Mouse (Mus musculus): ENCODE data around the gene Hook2. TPM values are rescaled to one million over a fixed set of nuclear protein-coding genes. Genes with fewer than 3 reads are reported as not detected.

Hook2 gene
- polyA plus RNA-seq, 1 experiment from 2014 or later: 20.6 TPM

DNA sequence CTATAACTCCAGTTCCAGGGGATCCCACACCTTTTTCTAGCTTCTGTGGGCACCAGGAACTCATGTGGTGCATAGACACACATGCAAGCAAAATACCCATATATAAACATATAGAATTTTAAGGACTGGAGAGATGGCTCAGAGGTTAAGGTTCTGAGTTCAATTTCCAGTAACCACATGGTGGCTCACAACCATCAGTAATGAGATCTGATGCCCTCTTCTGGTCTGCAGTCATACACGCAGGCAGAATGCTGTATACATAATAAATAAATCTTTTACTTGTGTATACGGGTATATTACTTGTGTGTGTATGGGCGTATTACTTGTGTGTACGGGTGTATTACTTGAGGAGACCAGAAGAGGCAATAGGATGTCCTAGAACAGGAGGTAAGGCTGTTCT, 26.5 kb upstream of the Hook2 start:
- H3K36me3 ChIP-seq: peaks cover 25% of the 10 kb centered on the region
- H3K27me3 ChIP-seq: no peaks in the 10 kb centered on the region
- H3K4me2 ChIP-seq (replicated peaks): no peak overlapping the region
- 91% methylated on average over 4 of the region's 4 CpGs for WGBS
- H3K4me1 ChIP-seq: peaks cover 21% of the 10 kb centered on the region
- no peaks in the 10 kb centered on the region for H3K9me3 ChIP-seq
- H3K9ac ChIP-seq: no peak overlapping the region
- H3K4me3 ChIP-seq: no peak overlapping the region
- H3K27ac ChIP-seq: no peak overlapping the region
- no peak for ATAC-seq (ENCODE audit: insufficient number of reproducible peaks, insufficient read depth, low FRiP score, low TSS enrichment)

DNA sequence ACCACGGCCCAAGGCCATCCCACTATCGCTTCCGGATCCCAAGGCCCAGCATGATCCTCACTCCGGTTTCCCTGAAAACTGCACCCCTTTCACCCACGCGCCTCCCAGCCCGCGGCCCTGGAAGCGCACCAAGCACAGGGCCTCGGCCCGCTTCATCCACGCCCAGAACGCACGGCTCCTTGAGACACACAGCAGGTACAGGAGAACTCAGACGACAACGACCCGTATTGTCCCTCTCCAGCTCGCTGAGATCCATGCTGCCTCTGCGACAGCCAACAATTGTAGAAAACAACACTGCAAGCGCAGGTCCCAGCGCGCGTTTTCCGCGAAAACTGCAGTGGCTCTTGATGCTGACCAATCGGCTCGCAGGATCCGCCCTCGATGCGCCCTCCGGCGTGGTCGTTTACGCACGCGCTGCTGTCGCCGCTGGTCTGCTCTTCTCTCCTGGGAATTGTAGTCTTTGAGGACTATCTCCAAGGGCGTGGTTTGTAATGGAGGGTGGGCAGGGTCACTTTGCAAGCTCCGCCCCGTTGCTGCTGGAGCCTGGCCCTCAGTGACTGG, 24.6 kb upstream of the Hook2 start:
- Histone ChIP-seq H3K27me3 (no peaks in the 10 kb centered on the region), H3K9me3 (no peaks in the 10 kb centered on the region), H3K9ac (peak overlapping the region; percentile 72), H3K27ac (peak overlapping the region; percentile 78), H3K4me3 (peak overlapping the region; percentile 65), H3K36me3 (peaks cover 20% of the 10 kb centered on the region), H3K4me2 (replicated peaks) (peak overlapping the region; percentile 80), H3K4me1 (peaks cover 26% of the 10 kb centered on the region)
- WGBS: under 1% methylated on average over 41 of the region's 41 CpGs
- peak; percentile 47 for ATAC-seq (ENCODE audit: insufficient number of reproducible peaks, insufficient read depth, low FRiP score, low TSS enrichment)

DNA sequence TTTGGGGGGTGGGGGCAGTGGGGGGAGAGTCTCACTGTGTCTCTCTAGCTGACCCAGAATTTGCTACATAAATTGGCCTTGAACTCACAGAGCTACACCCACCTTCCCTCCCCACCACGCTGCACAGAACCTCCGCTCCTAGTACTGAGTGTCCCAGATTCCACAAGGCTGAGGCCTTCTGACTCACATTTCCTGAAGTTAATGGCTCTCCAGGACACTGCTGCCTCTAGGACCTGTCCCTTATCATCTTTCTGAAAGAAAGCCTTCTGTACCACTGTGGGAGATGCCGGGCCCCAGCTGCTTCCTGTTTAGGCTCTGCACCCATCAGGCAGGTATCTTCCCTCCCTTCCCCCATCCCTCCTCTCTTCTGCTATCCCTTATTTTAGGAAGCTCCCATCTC, 23.8 kb upstream of the Hook2 start:
- Histone ChIP-seq H3K9me3 (no peaks in the 10 kb centered on the region), H3K27ac (0 out of 2 replicates have a peak overlapping the region, but pooled peaks have one; percentile 30), H3K4me1 (peaks cover 32% of the 10 kb centered on the region), H3K4me3 (no peak overlapping the region), H3K27me3 (no peaks in the 10 kb centered on the region), H3K36me3 (peaks cover 20% of the 10 kb centered on the region), H3K9ac (no peak overlapping the region), H3K4me2 (replicated peaks) (peak overlapping the region; percentile 80)
- ATAC-seq (ENCODE audit: insufficient number of reproducible peaks, insufficient read depth, low FRiP score, low TSS enrichment): no peak
- 48% methylated on average over 3 of the region's 3 CpGs for WGBS

DNA sequence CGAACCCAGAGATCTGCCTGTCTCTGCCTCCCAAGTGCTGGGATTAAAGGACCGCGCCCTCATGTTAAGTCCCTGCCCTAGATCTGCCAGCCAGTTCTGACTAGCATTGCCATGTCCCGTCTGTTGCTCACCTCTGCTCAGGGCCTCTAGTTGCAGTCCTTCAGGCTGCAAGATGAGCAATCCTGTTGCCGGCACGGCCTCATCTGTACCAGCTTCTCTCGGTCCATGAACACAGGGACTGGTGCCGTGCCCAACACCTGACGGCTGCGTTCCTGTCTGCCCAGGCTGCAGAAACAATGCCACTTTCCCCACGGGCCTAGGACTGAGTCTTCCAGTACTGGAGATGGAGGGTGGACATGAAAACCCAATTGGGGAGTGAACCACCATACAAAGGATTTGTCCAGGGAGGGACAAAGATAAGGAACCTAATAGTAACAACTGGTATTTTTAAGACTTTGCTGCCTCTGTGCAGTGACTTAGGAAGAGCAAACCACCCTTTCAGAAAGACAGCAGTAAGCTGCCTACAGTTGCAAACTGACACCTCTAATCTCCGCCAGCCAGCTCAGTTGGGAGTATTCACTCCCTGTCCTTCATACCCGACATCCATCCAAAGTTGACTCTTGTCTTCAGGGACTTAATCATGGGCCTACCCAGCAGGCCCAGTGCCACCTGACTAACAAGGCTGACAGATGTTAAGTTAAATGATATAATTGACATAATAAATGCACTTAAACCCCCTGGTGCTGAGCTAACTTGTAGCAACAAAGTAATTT, 22.7 kb upstream of the Hook2 start:
- 84% methylated on average over 13 of the region's 13 CpGs for WGBS
- no peak overlapping the region for H3K27ac ChIP-seq
- H3K4me1 ChIP-seq: peaks cover 32% of the 10 kb centered on the region
- H3K9ac ChIP-seq: no peak overlapping the region
- no peak for ATAC-seq (ENCODE audit: insufficient number of reproducible peaks, insufficient read depth, low FRiP score, low TSS enrichment)
- no peaks in the 10 kb centered on the region for H3K9me3 ChIP-seq
- H3K4me2 ChIP-seq (replicated peaks): no peak overlapping the region
- no peak overlapping the region for H3K4me3 ChIP-seq
- H3K27me3 ChIP-seq: no peaks in the 10 kb centered on the region
- peaks cover 27% of the 10 kb centered on the region for H3K36me3 ChIP-seq

DNA sequence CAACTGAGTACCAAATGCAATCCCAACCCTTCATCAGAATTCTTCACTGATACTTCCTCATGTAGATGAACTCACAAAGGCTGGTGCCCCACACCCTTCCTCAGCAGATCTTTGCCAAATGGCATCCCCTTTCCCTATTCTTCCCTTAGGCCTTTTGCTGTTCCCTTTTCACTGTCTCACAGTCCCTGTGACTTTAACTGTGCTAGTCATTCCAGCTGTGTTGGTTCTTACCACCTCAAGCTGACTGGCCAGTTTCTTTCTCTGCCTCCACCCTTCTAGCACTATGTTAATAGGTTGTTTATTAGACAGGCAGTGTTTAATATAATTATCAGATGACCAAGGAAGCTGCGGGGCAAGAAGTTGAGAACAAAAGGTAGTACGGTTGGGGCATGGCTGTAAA, 21.8 kb upstream of the Hook2 start:
- Histone ChIP-seq H3K27ac (peak overlapping the region; percentile 85), H3K4me2 (replicated peaks) (peak overlapping the region; percentile 93), H3K9me3 (no peaks in the 10 kb centered on the region), H3K9ac (peak overlapping the region; percentile 90), H3K27me3 (no peaks in the 10 kb centered on the region), H3K36me3 (peaks cover 30% of the 10 kb centered on the region), H3K4me1 (peaks cover 32% of the 10 kb centered on the region), H3K4me3 (peak overlapping the region; percentile 83)
- ATAC-seq (ENCODE audit: insufficient number of reproducible peaks, insufficient read depth, low FRiP score, low TSS enrichment): no peak
- 23% methylated on average over 2 of the region's 2 CpGs for WGBS

DNA sequence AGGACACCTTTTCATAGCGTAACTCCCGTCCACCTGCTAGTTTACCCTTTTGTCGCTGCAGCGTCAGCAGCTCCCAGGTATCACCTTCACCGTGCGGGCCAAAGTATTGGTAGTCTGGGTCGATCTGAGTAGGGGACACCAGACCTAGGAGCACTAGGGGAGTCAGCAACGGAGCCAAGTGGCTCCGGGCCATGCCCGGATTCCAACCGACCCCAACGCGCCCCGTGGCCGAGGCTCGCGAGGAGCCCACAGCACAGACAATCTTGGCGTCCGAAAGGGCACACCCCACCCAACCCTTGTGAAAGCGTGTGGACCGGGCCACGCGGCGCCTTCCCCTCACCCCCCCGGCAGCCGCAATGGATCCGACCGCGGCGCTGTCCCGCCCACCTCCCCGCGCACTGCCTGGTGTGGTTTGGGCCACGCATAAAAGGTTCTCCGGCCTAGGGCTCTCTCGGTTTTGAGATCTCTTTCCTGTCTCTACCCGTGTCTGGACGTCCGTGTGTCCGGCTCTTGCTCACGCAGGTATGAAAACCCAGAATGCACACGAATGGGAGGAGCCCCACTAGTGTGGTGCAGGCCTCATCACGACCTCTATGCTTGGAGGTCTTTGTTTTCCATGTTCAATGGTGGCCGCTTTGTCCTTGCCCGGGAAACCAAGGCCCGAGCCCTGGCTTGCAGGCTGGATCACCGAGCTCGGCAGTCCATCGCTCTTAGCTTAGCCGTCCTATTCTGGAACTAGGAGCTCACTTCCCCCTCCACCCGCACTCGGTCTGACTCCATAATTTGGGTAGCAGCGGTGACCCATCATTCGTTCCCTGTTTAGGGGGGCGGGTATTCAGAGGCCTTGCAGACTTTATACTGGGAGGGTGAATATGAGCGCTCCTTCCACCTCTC, 20.9 kb upstream of the Hook2 start, which contains the start of the genes Gm49661, Prdx2 and Rnaseh2a:
Gm49661 (minus strand) TSS at position 193 of the 894 bp plus-strand sequence.
Prdx2 (plus strand) TSS at position 347 of the 894 bp plus-strand sequence.
Rnaseh2a (minus strand) TSS at position 527 of the 894 bp plus-strand sequence.
- peak within 1 kb of the TSS; percentile 93 for H3K4me2 ChIP-seq (replicated peaks)
- peak within 1 kb of the TSS; percentile 90 for H3K9ac ChIP-seq
- H3K27me3 ChIP-seq: no peaks in the 10 kb centered on the region
- H3K9me3 ChIP-seq: no peaks in the 10 kb centered on the region
- peaks cover 35% of the 10 kb centered on the region for H3K36me3 ChIP-seq
- ATAC-seq (ENCODE audit: insufficient number of reproducible peaks, insufficient read depth, low FRiP score, low TSS enrichment): peak; percentile 65
- H3K27ac ChIP-seq: peak within 1 kb of the TSS; percentile 85
- H3K4me1 ChIP-seq: peaks cover 32% of the 10 kb centered on the region
- under 1% methylated on average over 56 of the region's 56 CpGs for WGBS
- H3K4me3 ChIP-seq: peak within 1 kb of the TSS; percentile 83

DNA sequence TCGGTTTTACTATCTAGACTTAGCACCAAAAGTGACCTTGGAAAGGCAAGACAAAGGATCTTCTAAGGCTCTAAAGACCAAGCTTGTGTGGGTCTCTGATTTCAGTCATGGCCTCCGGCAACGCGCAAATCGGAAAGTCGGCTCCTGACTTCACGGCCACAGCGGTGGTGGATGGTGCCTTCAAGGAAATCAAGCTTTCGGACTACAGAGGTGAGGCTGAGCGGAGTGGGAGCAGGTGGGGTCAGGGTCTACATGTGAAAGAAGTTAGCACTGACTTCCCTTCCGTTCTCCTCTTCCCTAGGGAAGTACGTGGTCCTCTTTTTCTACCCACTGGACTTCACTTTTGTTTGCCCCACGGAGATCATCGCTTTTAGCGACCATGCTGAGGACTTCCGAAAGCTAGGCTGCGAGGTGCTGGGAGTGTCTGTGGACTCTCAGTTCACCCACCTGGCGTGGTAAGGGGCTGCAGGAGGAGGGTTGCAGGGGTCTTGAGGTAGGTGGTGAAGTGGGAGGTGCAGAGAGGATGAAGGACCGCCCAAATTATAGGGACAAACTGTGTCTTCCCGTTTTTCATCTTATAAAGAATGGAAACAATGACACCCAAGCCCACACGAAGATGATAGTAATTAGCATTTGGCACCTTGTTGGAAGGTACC, 20.1 kb upstream of the Hook2 start:
- Histone ChIP-seq H3K4me2 (replicated peaks) (peak overlapping the region; percentile 93), H3K27ac (peak overlapping the region; percentile 85), H3K4me1 (peaks cover 28% of the 10 kb centered on the region), H3K9ac (peak overlapping the region; percentile 90), H3K36me3 (peaks cover 35% of the 10 kb centered on the region), H3K27me3 (no peaks in the 10 kb centered on the region), H3K4me3 (peak overlapping the region; percentile 83), H3K9me3 (no peaks in the 10 kb centered on the region)
- WGBS: 9% methylated on average over 21 of the region's 21 CpGs
- ATAC-seq (ENCODE audit: insufficient number of reproducible peaks, insufficient read depth, low FRiP score, low TSS enrichment): no peak

DNA sequence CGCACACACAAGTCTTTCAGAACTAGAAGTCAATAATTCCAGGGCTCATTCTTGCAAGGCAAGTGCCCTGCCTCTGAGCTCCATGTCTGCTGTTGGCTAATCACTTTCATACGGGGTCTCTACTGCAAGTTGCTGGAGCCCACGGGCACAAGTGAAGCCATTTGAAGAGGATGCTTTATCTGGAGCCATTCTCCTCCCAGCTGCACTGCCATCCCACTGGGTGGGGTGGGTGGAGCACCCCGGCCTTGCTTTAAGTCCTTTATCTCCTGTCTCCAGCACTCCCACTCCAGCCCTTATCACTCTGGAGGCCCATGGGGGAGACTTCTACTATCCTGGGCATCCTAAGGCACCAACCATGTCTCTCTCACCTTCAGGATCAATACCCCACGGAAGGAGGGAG, 19.5 kb upstream of the Hook2 start:
- Histone ChIP-seq H3K4me2 (replicated peaks) (peak overlapping the region; percentile 93), H3K36me3 (peaks cover 35% of the 10 kb centered on the region), H3K4me1 (peaks cover 32% of the 10 kb centered on the region), H3K9ac (peak overlapping the region; percentile 90), H3K27me3 (no peaks in the 10 kb centered on the region), H3K4me3 (peak overlapping the region; percentile 83), H3K27ac (0 out of 2 replicates have a peak overlapping the region, but pooled peaks have one; percentile 85), H3K9me3 (no peaks in the 10 kb centered on the region)
- ATAC-seq (ENCODE audit: insufficient number of reproducible peaks, insufficient read depth, low FRiP score, low TSS enrichment): no peak
- 60% methylated on average over 5 of the region's 5 CpGs for WGBS

DNA sequence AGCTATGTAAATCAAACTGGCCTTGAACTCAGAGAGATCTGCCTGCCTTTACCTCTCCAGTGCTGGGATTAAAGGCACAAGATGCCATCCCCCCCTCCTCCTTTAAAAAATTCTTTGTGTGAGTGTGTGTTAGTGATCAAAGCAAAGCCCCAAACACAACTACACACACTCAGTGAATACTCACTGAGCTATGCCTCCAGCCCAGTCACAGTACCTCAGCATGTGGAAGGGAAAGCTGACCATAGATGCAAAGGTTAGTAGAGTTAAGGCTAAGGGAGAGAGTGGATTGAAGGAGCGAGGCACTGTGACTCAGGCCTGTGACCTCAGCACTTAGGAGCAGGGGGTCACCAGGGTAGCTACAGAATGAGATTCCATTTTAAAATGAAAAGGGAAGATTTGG, 17.3 kb upstream of the Hook2 start:
- Histone ChIP-seq H3K4me2 (replicated peaks) (no peak overlapping the region), H3K4me3 (no peak overlapping the region), H3K27ac (no peak overlapping the region), H3K9ac (no peak overlapping the region), H3K36me3 (peaks cover 35% of the 10 kb centered on the region), H3K4me1 (peaks cover 39% of the 10 kb centered on the region), H3K9me3 (no peaks in the 10 kb centered on the region), H3K27me3 (peaks cover 13% of the 10 kb centered on the region)
- no peak for ATAC-seq (ENCODE audit: insufficient number of reproducible peaks, insufficient read depth, low FRiP score, low TSS enrichment)
- 85% methylated on average over 1 of the region's 1 CpGs for WGBS

DNA sequence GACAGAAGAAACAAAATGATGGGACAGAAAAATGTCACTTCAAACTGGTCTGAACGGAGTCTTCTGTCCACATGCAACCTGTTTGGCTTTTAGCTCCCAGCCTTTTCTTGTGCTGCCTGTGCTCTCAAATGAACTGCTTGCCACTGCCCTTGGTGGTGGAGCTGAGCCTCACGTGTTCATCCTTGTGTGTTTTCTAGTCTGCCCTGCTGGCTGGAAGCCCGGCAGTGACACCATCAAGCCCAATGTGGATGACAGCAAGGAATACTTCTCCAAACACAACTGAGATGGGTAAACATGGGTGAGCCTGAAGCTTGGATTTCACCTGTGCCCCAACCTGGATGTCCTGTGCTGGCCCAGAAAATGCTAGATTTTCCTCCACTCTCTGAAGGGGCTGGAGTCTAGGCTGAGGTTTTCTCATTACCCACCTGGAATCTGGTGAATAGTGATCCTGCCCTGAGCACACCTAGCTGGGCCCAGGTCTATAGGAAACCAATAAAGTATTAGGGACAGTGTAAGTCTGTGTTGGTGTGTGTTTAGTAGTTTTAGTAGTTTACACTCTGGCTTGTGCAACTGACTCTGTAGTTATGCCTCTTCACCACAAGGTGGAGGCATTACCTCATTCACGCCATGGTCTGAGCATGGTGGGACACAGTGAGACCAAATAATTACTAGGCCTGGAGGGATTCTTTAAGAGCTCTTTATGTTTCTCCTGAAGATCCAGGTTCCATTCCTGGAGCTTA, 16.4 kb upstream of the Hook2 start:
- H3K9ac ChIP-seq: no peak overlapping the region
- H3K27ac ChIP-seq: no peak overlapping the region
- H3K27me3 ChIP-seq: peaks cover 22% of the 10 kb centered on the region
- no peak overlapping the region for H3K4me2 ChIP-seq (replicated peaks)
- 67% methylated on average over 4 of the region's 4 CpGs for WGBS
- H3K4me3 ChIP-seq: no peak overlapping the region
- peaks cover 39% of the 10 kb centered on the region for H3K4me1 ChIP-seq
- no peak for ATAC-seq (ENCODE audit: insufficient number of reproducible peaks, insufficient read depth, low FRiP score, low TSS enrichment)
- no peaks in the 10 kb centered on the region for H3K9me3 ChIP-seq
- peaks cover 35% of the 10 kb centered on the region for H3K36me3 ChIP-seq

Measured in embryonic facial prominence, embryonic 12.5 days (tissue).